Mouse (Mus musculus) embryo, embryonic 10 days (tissue): Measurements from ENCODE around the gene Fcgbp.
"Not testable (repeated sequence)": the region's sequence is repeated elsewhere in the genome, so short reads cannot be mapped to it uniquely, and the experiment has no call there.

Experiments
- DNase-seq: peaks from one replicate; pipeline ENCODE4 v3.0.0-alpha.2; 2015; ENCODE audit warnings: low spot score

The Fcgbp gene

GRCm38 (mm10) chr7:28070531-28071298 is at the start of gene Fcgbp:
TSS of gene Fcgbp (plus strand) at chr7:28071236.
- DNase-seq: no peak

DNA sequence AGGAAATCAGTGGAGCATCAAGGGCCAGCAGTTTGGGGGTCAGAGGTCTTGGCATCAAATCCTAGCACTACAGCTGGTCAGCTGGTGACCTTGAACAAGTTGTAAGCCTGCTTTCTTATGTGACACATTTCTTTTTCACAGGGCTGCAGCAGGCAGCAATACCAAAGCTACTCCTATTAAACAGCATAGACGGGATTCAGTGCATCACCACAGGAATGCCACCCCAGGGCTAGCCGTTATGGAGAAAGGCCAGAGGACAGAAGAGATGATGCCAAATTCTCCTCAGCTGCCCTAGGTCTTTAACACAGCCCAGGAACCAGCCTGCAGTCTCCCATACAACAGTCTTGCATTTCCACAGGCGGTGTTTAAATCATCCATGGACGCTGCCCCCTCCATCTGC is 26.5 kb upstream of the Fcgbp start:
- DNase-seq: no peak

DNA sequence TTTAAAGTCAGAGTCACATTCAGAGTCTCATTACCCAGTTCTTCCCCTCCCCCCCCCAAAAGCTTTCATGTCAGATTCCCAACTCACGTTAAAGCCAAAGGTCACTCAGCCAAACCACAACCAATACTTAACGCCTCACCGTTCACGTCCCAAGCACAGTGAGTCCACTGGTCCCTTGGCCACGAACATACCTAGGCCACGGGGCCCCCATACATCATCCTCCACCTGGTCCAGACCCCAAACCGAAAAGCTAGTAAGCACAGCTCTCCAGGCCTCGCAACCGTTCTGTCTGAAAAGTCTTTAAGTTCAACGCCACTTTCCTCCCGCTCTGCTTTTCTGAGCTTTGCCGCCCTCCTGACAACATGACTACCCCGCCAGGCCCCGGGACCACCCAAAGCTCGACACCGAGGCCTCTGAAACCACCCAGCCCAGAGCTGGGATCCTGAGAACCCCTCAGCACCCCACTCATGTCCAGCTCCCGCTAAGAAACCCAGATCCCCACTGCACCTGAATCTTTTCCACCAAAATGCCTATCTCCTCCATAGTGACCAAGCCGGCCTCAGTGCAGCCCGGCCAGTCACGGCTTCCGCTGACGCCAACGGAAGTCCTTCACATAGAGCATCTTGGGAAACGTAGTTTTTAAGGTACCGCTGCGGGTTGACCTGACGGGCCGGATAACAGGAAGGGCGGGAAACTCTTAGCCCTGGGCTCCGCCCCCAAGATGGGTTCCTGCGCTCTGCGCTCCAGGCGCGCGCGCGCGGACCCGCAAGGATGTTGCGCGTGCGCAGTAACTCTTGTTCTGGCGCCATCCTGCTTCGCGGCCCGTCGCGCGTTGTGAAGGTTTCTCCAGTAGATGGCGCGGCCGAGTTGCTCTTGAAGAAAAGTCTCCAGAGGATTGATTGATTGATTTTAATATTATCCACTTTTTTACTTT is 21.3 kb upstream of the Fcgbp start, which contains the start of gene Psmc4:
Gene Psmc4 (minus strand): TSS at position 626 of the 934 bp plus-strand sequence.
- DNase-seq: peak; percentile 99

DNA sequence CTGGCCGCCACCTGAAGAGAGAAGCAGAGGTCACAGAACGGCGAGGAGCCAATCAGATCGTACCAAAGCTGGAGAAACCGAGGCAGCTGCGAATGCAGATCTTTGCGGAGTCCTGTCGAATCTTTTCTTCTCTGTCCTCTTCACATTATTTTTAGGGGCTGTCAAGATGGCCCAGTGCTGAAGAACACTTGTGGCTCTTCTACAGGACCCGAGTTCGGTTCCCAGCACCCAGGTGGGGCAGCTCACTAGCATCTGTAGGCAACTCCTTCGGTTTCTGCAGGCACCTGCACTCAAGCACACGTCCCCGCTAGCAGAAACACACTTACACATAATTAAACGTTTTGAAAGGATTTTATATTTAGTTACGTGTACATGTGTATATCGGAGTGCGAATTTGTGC is 20.5 kb upstream of the Fcgbp start:
- DNase-seq: no peak

GRCm38 (mm10) chr7:28053046-28053930 is 17.7 kb upstream of the Fcgbp start:
- DNase-seq: no peak

DNA sequence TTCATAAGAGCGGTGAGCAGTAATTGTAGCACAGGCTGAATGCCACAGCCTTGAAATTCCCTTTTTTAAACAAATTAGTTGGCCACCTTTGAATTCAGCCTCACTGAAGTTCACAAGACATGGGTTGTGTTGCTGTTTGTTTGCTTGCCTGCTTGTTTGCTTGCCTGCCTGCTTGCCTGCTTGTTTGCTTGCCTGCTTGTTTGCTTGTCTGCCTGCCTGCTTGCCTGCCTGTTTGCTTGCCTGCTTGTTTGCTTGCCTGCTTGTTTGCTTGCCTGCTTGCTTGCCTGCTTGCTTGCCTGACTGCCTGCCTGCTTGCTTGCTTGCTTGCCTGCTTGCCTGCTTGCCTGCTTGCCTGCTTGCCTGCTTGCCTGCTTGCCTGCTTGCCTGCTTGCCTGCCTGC is 11.1 kb upstream of the Fcgbp start:
- no peak for DNase-seq

- DNase-seq: no peak
Observed at GRCm38 (mm10) chr7:28068661-28069060, 2.4 kb upstream of the Fcgbp start.

GRCm38 (mm10) chr7:28069546-28070172 is 1.4 kb upstream of the Fcgbp start:
- no peak for DNase-seq

DNA sequence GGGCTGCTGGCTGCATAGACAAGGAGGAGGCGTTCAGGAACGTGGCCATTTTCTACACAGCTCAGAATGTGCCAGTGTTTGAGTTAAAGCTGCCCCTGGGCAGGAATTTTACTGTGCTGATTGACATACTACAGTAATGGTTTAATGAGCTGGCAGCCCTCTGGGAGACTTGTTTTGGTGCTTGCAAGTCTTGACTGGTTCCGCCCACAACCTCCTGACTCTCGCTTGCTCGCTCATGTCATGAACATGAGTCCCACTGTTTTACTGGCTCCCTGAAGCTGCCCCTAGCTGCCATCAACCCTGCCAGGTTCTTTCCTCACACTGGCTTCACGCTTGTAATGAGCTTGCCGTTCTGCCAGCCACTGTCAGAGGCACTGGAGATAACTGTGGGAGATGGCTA is 13.2 kb downstream of the Fcgbp start:
- DNase-seq: no peak

DNA sequence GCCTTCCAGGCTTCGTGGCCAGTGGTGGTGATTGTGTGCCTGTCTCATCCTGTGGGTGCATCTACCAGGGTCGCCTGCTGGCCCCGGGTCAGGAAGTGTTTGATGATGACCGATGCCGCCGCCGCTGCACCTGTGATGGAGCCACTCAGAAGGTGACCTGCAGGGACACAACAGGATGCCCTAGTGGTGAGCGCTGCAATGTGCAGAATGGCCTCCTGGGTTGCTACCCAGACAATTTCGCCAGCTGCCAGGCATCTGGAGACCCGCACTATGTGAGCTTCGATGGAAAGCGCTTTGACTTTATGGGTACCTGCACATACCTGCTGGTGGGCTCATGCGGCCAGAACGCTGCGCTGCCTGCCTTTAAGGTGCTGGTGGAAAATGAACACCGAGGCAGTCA is 15.2 kb downstream of the Fcgbp start:
- DNase-seq: no peak

GRCm38 (mm10) chr7:28093541-28093940 is 22.5 kb downstream of the Fcgbp start:
- no peak for DNase-seq

DNA sequence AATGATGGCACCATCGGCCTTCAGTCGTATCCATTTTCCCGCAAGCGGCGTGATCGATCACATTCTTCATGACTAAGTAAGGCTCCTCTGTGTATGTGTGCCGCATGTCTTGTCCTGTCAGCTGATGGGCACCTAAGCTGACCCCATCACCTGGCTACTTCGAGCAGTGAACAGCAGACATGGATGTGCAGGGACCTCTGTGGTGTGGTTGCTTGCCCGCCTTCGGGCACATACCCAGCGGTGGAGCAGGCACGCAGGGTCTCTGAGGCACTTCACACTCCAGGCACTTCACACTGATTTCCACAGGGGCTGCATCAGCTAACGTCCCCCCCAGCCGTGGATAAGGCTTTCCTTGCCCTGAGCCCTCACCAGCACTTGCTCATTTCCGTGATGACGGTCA is 28.1 kb downstream of the Fcgbp start:
- no peak for DNase-seq

DNA sequence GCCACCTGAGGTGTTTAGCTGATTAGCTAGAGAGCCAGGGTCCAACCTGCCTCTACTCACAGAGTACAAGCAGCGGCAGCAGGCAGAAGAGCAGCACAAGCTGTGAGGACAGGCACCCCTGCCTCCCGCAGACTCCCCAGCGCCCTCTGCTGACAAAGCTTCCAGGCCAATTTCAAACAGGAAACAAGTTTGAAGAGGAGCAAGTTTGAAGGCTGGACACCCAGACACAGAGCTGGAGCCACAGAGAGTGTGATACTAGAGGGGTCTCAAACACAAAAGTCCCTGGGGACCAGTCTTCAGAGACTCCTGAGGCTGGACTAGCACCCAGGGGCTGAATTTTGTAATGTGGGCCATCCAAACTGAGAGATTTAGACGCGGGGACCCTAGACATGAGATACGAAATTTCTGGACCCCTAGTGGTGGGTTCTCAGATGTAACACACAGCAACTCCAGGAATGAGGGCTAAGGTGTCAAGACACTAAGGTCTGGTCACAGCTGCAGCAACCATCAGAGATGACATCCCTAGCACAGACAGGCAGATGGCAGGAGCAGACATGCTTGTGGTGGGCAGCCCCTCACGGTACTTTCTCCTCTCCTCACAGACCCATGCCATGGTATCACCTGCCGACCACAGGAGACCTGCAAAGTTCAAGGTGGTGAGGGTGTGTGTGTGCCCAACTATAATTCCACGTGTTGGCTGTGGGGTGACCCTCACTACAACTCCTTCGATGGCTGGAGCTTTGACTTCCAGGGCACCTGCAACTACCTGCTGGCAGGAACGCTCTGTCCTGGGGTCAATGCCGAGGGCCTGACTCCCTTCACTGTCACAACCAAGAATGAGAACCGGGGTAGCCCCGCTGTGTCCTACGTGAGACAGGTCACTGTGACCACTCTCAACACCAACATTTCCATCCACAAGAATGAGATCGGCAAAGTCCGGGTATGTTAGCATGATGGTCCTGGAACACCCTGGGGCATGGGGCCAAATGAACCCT is 29.9 kb downstream of the Fcgbp start:
- DNase-seq: no peak

- not testable (repeated sequence) for DNase-seq
Observed at GRCm38 (mm10) chr7:28102936-28103335, 31.9 kb downstream of the Fcgbp start.

DNA sequence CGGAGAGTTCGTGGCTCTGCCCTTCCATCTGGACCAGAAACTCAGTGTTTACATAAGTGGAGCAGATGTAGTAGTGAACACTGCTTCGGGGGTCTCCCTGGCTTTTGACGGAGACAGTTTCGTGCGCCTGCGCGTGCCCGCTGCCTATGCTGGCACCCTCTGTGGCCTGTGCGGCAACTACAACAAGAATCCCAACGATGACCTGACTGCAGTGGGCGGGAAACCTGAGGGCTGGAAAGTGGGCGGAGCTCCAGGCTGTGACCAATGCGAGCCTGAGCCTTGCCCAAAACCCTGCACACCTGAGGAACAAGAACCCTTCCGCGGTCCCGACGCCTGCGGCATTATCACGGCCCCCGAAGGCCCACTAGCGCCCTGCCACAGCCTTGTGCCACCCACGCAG is 33.6 kb downstream of the Fcgbp start:
- peak; percentile 59 for DNase-seq

DNA sequence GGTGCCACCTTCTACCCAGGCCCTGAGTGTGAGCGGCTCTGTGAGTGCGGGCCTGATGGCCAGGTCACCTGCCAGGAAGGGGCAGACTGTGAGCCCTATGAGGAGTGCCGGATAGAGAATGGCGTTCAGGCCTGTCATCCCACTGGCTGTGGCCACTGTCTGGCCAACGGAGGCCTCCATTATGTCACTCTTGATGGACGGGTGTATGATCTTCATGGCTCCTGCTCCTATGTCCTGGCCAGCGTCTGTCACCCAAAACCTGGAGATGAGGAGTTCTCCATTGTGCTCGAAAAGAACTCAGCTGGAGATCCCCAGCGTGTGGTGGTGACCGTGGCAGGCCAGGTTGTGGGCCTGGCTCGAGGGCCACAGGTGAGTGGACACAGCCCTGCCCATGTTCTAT is 35.2 kb downstream of the Fcgbp start:
- DNase-seq: no peak

- DNase-seq: no peak
Observed at GRCm38 (mm10) chr7:28114648-28115047, 43.6 kb downstream of the Fcgbp start.

GRCm38 (mm10) chr7:28129166-28129565 is 58.1 kb downstream of the Fcgbp start, which contains the start of gene 9530053A07Rik:
TSS of gene 9530053A07Rik (plus strand) at chr7:28129466.
- no peak for DNase-seq

DNA sequence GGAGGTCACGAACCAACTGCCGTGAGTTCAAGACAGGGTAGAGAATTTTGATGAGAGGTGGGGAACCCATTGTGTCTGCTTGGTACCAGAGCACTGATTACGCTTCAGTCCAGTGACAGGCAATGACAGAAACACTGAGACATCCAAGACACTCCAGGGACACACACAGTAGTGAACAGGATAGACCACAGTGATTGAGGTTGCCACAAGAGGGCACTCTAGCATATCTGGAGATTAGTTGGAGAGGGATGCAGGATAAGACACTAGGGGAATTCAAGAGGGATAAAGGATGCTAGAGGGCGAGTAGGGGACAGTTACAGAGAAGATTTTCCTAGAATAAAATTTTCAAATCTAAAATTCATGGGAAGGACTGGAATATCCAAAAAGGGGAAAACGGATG is 66.6 kb downstream of the Fcgbp start:
- peak; percentile 69 for DNase-seq

DNA sequence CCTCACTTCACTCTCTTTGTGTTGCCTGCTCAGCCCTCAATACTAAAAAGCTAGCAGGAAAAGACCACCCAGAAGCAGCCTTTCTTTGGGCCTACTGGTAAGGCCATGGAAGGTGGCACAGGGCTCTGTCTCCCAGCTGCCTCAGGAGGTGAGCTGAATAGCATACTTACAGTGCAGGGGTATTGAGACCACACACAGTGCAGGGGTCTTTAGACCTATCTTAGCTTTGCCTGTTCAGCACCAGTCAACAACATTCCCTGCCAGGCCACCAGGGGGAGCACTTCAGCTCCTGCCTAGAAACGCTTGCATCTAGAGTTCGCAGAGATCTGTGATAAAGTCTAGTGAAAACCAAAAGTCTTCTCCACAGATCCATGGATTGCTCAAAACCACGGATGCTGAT is 77.2 kb downstream of the Fcgbp start:
- peak; percentile 79 for DNase-seq
